In genomic region chr11:108233015-108233414, GRCm38 (mm10) we compare ENCODE assay signal across 30 mouse cellular contexts.
"Had no signal": no experiment of that assay in that cellular context is flagged by ENCODE, and none has a peak within 500 bp of the region (broad histone marks: within the 10 kb centered on the region; RNA-seq: fewer than 3 reads in every experiment).

No protein-coding gene starts in this region.

- ATAC-seq: liver, embryonic 12.5 days; liver, postnatal 0 days; lung, postnatal 0 days; midbrain, embryonic 13.5 days; midbrain, embryonic 16.5 days had no signal

- H3K4me3 ChIP-seq: left cerebral cortex, adult 2 months; limb, embryonic 10.5 days; limb, embryonic 12.5 days; limb, embryonic 13.5 days; limb, embryonic 15.5 days; liver, embryonic 12.5 days; liver, embryonic 13.5 days; liver, embryonic 15.5 days; lung, embryonic 15.5 days; midbrain, embryonic 10.5 days; midbrain, embryonic 12.5 days; midbrain, embryonic 13.5 days; midbrain, embryonic 15.5 days; myocyte; neural tube, embryonic 12.5 days had no signal

- H3K4me1 ChIP-seq: midbrain, embryonic 12.5 days; neural tube, embryonic 12.5 days had no signal

- H3K9ac ChIP-seq: limb, embryonic 12.5 days; limb, embryonic 13.5 days; limb, embryonic 15.5 days; liver, embryonic 12.5 days; liver, embryonic 13.5 days; liver, embryonic 14.5 days; liver, embryonic 15.5 days; liver, postnatal 0 days; lung, embryonic 14.5 days; lung, embryonic 15.5 days; midbrain, embryonic 12.5 days; midbrain, embryonic 13.5 days; midbrain, embryonic 15.5 days; neural tube, embryonic 12.5 days had no signal

- H3K27me3 ChIP-seq: limb, embryonic 12.5 days; limb, embryonic 13.5 days; limb, embryonic 15.5 days; liver, embryonic 12.5 days; liver, embryonic 13.5 days; liver, embryonic 15.5 days; lung, embryonic 15.5 days; midbrain, embryonic 12.5 days; midbrain, embryonic 13.5 days; midbrain, embryonic 15.5 days; neural tube, embryonic 12.5 days had no signal

- H3K27ac ChIP-seq: left cerebral cortex, adult 2 months; limb, embryonic 10.5 days; limb, embryonic 12.5 days; limb, embryonic 13.5 days; limb, embryonic 15.5 days; liver, embryonic 12.5 days; liver, embryonic 13.5 days; liver, embryonic 14.5 days; liver, embryonic 15.5 days; lung, embryonic 15.5 days; macrophage; midbrain, embryonic 10.5 days; midbrain, embryonic 12.5 days; midbrain, embryonic 13.5 days; midbrain, embryonic 15.5 days; neural tube, embryonic 12.5 days had no signal

- H3K9me3 ChIP-seq: limb, embryonic 10.5 days; limb, embryonic 12.5 days; limb, embryonic 13.5 days; limb, embryonic 15.5 days; liver, embryonic 12.5 days; liver, embryonic 13.5 days; liver, embryonic 15.5 days; lung, embryonic 15.5 days; midbrain, embryonic 10.5 days; midbrain, embryonic 12.5 days; midbrain, embryonic 13.5 days; midbrain, embryonic 15.5 days; neural tube, embryonic 12.5 days had no signal

- DNase-seq: left cerebral cortex, postnatal 4 days; liver; liver, embryonic 13.5 days; liver, postnatal 0 days; lung, adult 18-20 months; lung, adult 2 months; lung, embryonic 14.5 days; lung, postnatal 10 days; lung, postnatal 14 days; lung, postnatal 36 days; lung, postnatal 4 days; midbrain, embryonic 14.5 days had no signal

- H3K36me3 ChIP-seq: limb, embryonic 10.5 days; limb, embryonic 12.5 days; limb, embryonic 13.5 days; limb, embryonic 15.5 days; liver, embryonic 12.5 days; liver, embryonic 13.5 days; liver, embryonic 15.5 days; lung, embryonic 15.5 days; midbrain, embryonic 10.5 days; midbrain, embryonic 12.5 days; midbrain, embryonic 13.5 days; midbrain, embryonic 15.5 days; neural tube, embryonic 12.5 days had no signal
